Mouse (Mus musculus): ENCODE results near the gene Gm19402.

- TF ChIP-seq CTCF (IDR thresholded peaks at IDR 0.05; ENCODE audit: low read depth, low read length) (no peak), GATA2 (IDR thresholded peaks at IDR 0.05; ENCODE audit: borderline replicate concordance, low read depth, low read length) (no peak), GATA1 (IDR thresholded peaks at IDR 0.05; ENCODE audit: borderline replicate concordance, low read length) (no peak), POLR2AphosphoS5 (IDR thresholded peaks at IDR 0.05; ENCODE audit: insufficient replicate concordance, low read depth, low read length) (no peak)
Observed at GRCm38 (mm10) chr10:77666342-77666741, 24.2 kb downstream of the Gm19402 start.

All from G1E (cell line).